Mouse (Mus musculus) MEL (cell line): ENCODE measurements around the gene Igsf21. TPM values are rescaled to one million over a fixed set of nuclear protein-coding genes. Genes with fewer than 3 reads are reported as not detected.

Experiments used
- DNase-seq: peaks from one replicate; pipeline ENCODE4 v3.0.0; 2011; ENCODE audit warnings: low read depth, low spot score
- H3K27ac ChIP-seq: 2 replicates; pipeline ENCODE4 v1.5.1; 2012; ENCODE audit warnings: low read depth, mild to moderate bottlenecking, control low read depth, low read length, moderate library complexity; ENCODE audit not compliant: control insufficient read depth
- H3K27me3 ChIP-seq, 2 experiments: fragments of 150-350 bp in 1 of 2; sonication (generic) in 1 of 2; 2 replicates each; pipeline ENCODE4 v1.6.1; 2012; ENCODE audit warnings: low read length in 2 of 2, mild to moderate bottlenecking in 2 of 2, improper control_type of control experiment in 1 of 2, moderate library complexity in 1 of 2; ENCODE audit not compliant: insufficient read depth in 2 of 2, control insufficient read depth in 1 of 2
- H3K36me3 ChIP-seq, 2 experiments: 2 replicates each; pipeline ENCODE4 v1.6.1; 2012 to 2014; ENCODE audit warnings: low read length in 2 of 2, improper control_type of control experiment in 1 of 2, inconsistent platforms in 1 of 2, mild to moderate bottlenecking in 1 of 2; ENCODE audit not compliant: insufficient read depth in 2 of 2, control insufficient read depth in 1 of 2
- H3K4me1 ChIP-seq, 2 experiments: fragments of 150-350 bp in 1 of 2; sonication (generic) in 1 of 2; 2 replicates each; pipeline ENCODE4 v1.6.1; 2012; ENCODE audit warnings: low read length in 2 of 2, improper control_type of control experiment in 1 of 2, mild to moderate bottlenecking in 1 of 2; ENCODE audit not compliant: insufficient read depth in 2 of 2, control insufficient read depth in 1 of 2
- H3K4me3 ChIP-seq, 2 experiments: fragments of 150-350 bp in 1 of 2; sonication (generic) in 1 of 2; 2 replicates each; pipeline ENCODE4 v1.5.1; 2012; ENCODE audit warnings: low read depth in 2 of 2, low read length in 2 of 2, mild to moderate bottlenecking in 2 of 2, moderate library complexity in 2 of 2, control low read depth in 1 of 2, improper control_type of control experiment in 1 of 2; ENCODE audit not compliant: control insufficient read depth in 1 of 2, insufficient read depth in 1 of 2
- H3K79me2 ChIP-seq: 2 replicates; pipeline ENCODE4 v1.6.1; 2012; ENCODE audit warnings: mild to moderate bottlenecking, low read length, moderate library complexity; ENCODE audit not compliant: control insufficient read depth, poor library complexity, insufficient read depth
- H3K9ac ChIP-seq: 2 replicates; pipeline ENCODE4 v1.6.1; 2012; ENCODE audit warnings: low read depth, mild to moderate bottlenecking, control low read depth, low read length, moderate library complexity; ENCODE audit not compliant: control insufficient read depth, poor library complexity, severe bottlenecking
- H3K9me3 ChIP-seq: fragments of 150-350 bp; sonication (generic); replicated peaks from 2 replicates; pipeline ENCODE4 v1.6.1; 2012; ENCODE audit warnings: mild to moderate bottlenecking, low read length, improper control_type of control experiment, moderate library complexity; ENCODE audit not compliant: insufficient read depth
- CHD1 ChIP-seq: IDR thresholded peaks from 2 replicates; pipeline ENCODE4 v1.6.1; 2012; ENCODE audit warnings: low read depth, mild to moderate bottlenecking, inconsistent platforms, low read length, improper control_type of control experiment
- CTCF ChIP-seq, 3 experiments: IDR thresholded peaks in 2 of 3; conservative IDR thresholded peaks in 1 of 3; 2 replicates each; pipeline ENCODE4 v1.5.1; 2011 to 2012; ENCODE audit warnings: low read length in 3 of 3, low read depth in 2 of 3, mild to moderate bottlenecking in 2 of 3, improper control_type of control experiment in 1 of 3, inconsistent platforms in 1 of 3, mixed read lengths in 1 of 3, moderate library complexity in 1 of 3; ENCODE audit not compliant: control insufficient read depth in 1 of 3, insufficient read depth in 1 of 3, poor library complexity in 1 of 3, severe bottlenecking in 1 of 3
- ELF1 ChIP-seq: IDR thresholded peaks from 2 replicates; pipeline ENCODE4 v1.6.1; 2014; ENCODE audit warnings: low read depth, mild to moderate bottlenecking, inconsistent platforms, low read length, improper control_type of control experiment, moderate library complexity
- EP300 ChIP-seq, 2 experiments: IDR thresholded peaks; 2 replicates each; pipeline ENCODE4 v1.6.1; 2011; ENCODE audit warnings: improper control_type of control experiment in 2 of 2, low read length in 2 of 2, low read depth in 1 of 2, mild to moderate bottlenecking in 1 of 2
- ETS1 ChIP-seq: IDR thresholded peaks from 2 replicates; pipeline ENCODE4 v1.6.1; 2012; ENCODE audit warnings: low read depth, mild to moderate bottlenecking, inconsistent platforms, low read length, improper control_type of control experiment, moderate library complexity
- GATA1 ChIP-seq: IDR thresholded peaks from 2 replicates; pipeline ENCODE4 v1.6.1; 2011; ENCODE audit warnings: low read depth, low read length, improper control_type of control experiment
- HCFC1 ChIP-seq: IDR thresholded peaks from 2 replicates; pipeline ENCODE4 v1.6.1; 2012; ENCODE audit warnings: low read depth, mild to moderate bottlenecking, inconsistent platforms, low read length, improper control_type of control experiment, moderate library complexity
- JUND ChIP-seq: IDR thresholded peaks from 2 replicates; pipeline ENCODE4 v1.6.1; 2011; ENCODE audit warnings: low read depth, mild to moderate bottlenecking, improper control_type of control experiment, low read length
- KAT2A ChIP-seq: conservative IDR thresholded peaks from 2 replicates; pipeline ENCODE4 v1.6.1; 2012; ENCODE audit warnings: low read depth, low read length, improper control_type of control experiment, inconsistent platforms
- MAFK ChIP-seq: IDR thresholded peaks from 2 replicates; pipeline ENCODE4 v1.6.1; 2011; ENCODE audit warnings: low read depth, mild to moderate bottlenecking, low read length, improper control_type of control experiment, borderline replicate concordance
- MAX ChIP-seq: IDR thresholded peaks from 2 replicates; pipeline ENCODE4 v1.6.1; 2011; ENCODE audit warnings: low read length, improper control_type of control experiment
- MAZ ChIP-seq: IDR thresholded peaks from 2 replicates; pipeline ENCODE4 v1.6.1; 2012; ENCODE audit warnings: low read depth, mild to moderate bottlenecking, inconsistent platforms, low read length, improper control_type of control experiment
- MEF2A ChIP-seq: IDR thresholded peaks from 2 replicates; pipeline ENCODE4 v1.6.1; 2014; ENCODE audit warnings: low read depth, mild to moderate bottlenecking, inconsistent platforms, low read length, improper control_type of control experiment; ENCODE audit not compliant: poor library complexity, insufficient replicate concordance, severe bottlenecking; ENCODE audit errors: extremely low read depth
- MYB ChIP-seq: IDR thresholded peaks from 2 replicates; pipeline ENCODE4 v1.6.1; 2011; ENCODE audit warnings: mild to moderate bottlenecking, low read depth, low read length, improper control_type of control experiment
- NELFE ChIP-seq: IDR thresholded peaks from 2 replicates; pipeline ENCODE4 v1.6.1; 2011; ENCODE audit warnings: low read depth, low read length, improper control_type of control experiment
- NRF1 ChIP-seq: IDR thresholded peaks from 2 replicates; pipeline ENCODE4 v1.6.1; 2014; ENCODE audit warnings: low read depth, mild to moderate bottlenecking, inconsistent platforms, low read length, improper control_type of control experiment, moderate library complexity; ENCODE audit not compliant: poor library complexity, insufficient read depth, severe bottlenecking
- POLR2A ChIP-seq, 2 experiments: IDR thresholded peaks; 2 replicates each; pipeline ENCODE4 v1.6.1; 2011 to 2012; ENCODE audit warnings: low read length in 2 of 2, mild to moderate bottlenecking in 2 of 2, control low read depth in 1 of 2, improper control_type of control experiment in 1 of 2, low read depth in 1 of 2, moderate library complexity in 1 of 2; ENCODE audit not compliant: control insufficient read depth in 1 of 2, insufficient read depth in 1 of 2, poor library complexity in 1 of 2
- POLR2AphosphoS2 ChIP-seq: IDR thresholded peaks from 2 replicates; pipeline ENCODE4 v1.6.1; 2011; ENCODE audit warnings: low read length, improper control_type of control experiment
- POLR2AphosphoS5 ChIP-seq: IDR thresholded peaks from 2 replicates; pipeline ENCODE4 v1.6.1; 2012; ENCODE audit warnings: low read depth, borderline replicate concordance, mild to moderate bottlenecking, inconsistent platforms, low read length, moderate library complexity, mixed read lengths
- RAD21 ChIP-seq: IDR thresholded peaks from 2 replicates; pipeline ENCODE4 v1.6.1; 2011; ENCODE audit warnings: mild to moderate bottlenecking, low read depth, low read length, improper control_type of control experiment
- RCOR1 ChIP-seq: IDR thresholded peaks from 2 replicates; pipeline ENCODE4 v1.6.1; 2012; ENCODE audit warnings: low read depth, mild to moderate bottlenecking, inconsistent platforms, low read length, improper control_type of control experiment
- SIN3A ChIP-seq: IDR thresholded peaks from 2 replicates; pipeline ENCODE4 v1.6.1; 2012; ENCODE audit warnings: low read length, improper control_type of control experiment, inconsistent platforms
- TCF12 ChIP-seq: IDR thresholded peaks from 2 replicates; pipeline ENCODE4 v1.6.1; 2014; ENCODE audit warnings: low read depth, mild to moderate bottlenecking, inconsistent platforms, low read length, improper control_type of control experiment, moderate library complexity
- UBTF ChIP-seq: IDR thresholded peaks from 2 replicates; pipeline ENCODE4 v1.6.1; 2012; ENCODE audit warnings: low read depth, mild to moderate bottlenecking, inconsistent platforms, low read length, improper control_type of control experiment, moderate library complexity, borderline replicate concordance; ENCODE audit not compliant: insufficient read depth
- USF1 ChIP-seq: IDR thresholded peaks from 2 replicates; pipeline ENCODE4 v1.6.1; 2014; ENCODE audit warnings: low read depth, mild to moderate bottlenecking, inconsistent platforms, low read length, improper control_type of control experiment, moderate library complexity
- USF2 ChIP-seq, 2 experiments: IDR thresholded peaks; 2 replicates each; pipeline ENCODE4 v1.6.1; 2011 to 2012; ENCODE audit warnings: improper control_type of control experiment in 2 of 2, low read length in 2 of 2, borderline replicate concordance in 1 of 2, inconsistent platforms in 1 of 2, low read depth in 1 of 2, mild to moderate bottlenecking in 1 of 2; ENCODE audit not compliant: insufficient read depth in 1 of 2
- ZC3H11A ChIP-seq: IDR thresholded peaks from 2 replicates; pipeline ENCODE4 v1.6.1; 2012; ENCODE audit warnings: low read depth, mild to moderate bottlenecking, inconsistent platforms, low read length, improper control_type of control experiment
- ZKSCAN1 ChIP-seq: IDR thresholded peaks from 2 replicates; pipeline ENCODE4 v1.6.1; 2012; ENCODE audit warnings: low read depth, mild to moderate bottlenecking, inconsistent platforms, low read length, improper control_type of control experiment, moderate library complexity
- ZMIZ1 ChIP-seq: IDR thresholded peaks from 2 replicates; pipeline ENCODE4 v1.6.1; 2012; ENCODE audit warnings: low read depth, mild to moderate bottlenecking, inconsistent platforms, low read length, improper control_type of control experiment, moderate library complexity
- polyA plus RNA-seq, 2 experiments: library from polyadenylated mRNA; stranded (reverse) in 1 of 2; unstranded in 1 of 2; fragments of >175 nt in 1 of 2; fragments of >200 nt in 1 of 2; gene quantifications; 2 replicates each; pipeline versions ENCODE4 v1.2.1 to v1.2.4; 2012; ENCODE audit warnings: low replicate concordance in 2 of 2, low read depth in 1 of 2; ENCODE audit not compliant: insufficient read length in 2 of 2, insufficient read depth in 1 of 2, missing spikeins in 1 of 2
- total RNA-seq: library from RNA; depleted of rRNA; stranded (reverse); fragments of 300-350 nt; gene quantifications from 2 replicates; pipeline ENCODE4 v1.2.3, GENCODE M21; 2012

Gene Igsf21
- total and polyA plus RNA-seq, 3 experiments = not detected

GRCm38 (mm10) chr4:140179576-140179975, 67.0 kb downstream of the Igsf21 start:
- Histone ChIP-seq H3K9me3 (no peaks in the 10 kb centered on the region), H3K4me1 (no peaks in the 10 kb centered on the region), H3K4me3 (no peak overlapping the region), H3K79me2 (no peaks in the 10 kb centered on the region), H3K36me3 (no peaks in the 10 kb centered on the region), H3K27ac (no peak overlapping the region), H3K27me3 (no peaks in the 10 kb centered on the region), H3K9ac (no peak overlapping the region)
- TF ChIP-seq GATA1 (no peak), ELF1 (no peak), ZMIZ1 (no peak), USF1 (no peak), CTCF (IDR thresholded peaks at IDR 0.05 in 2 of 3, conservative IDR thresholded peaks at IDR 0.05 in 1 of 3; ENCODE audit: control insufficient read depth in 1 of 3, insufficient read depth in 1 of 3, low read depth in 2 of 3, low read length in 3 of 3, poor library complexity in 1 of 3, severe bottlenecking in 1 of 3) (no peak), ETS1 (no peak), MAZ (no peak), SIN3A (no peak), RAD21 (no peak), MAFK (no peak), MEF2A (no peak), POLR2AphosphoS5 (no peak), MAX (no peak), JUND (no peak), ZKSCAN1 (no peak), POLR2A (IDR thresholded peaks at IDR 0.05; ENCODE audit: control insufficient read depth in 1 of 2, insufficient read depth in 1 of 2, low read depth in 1 of 2, low read length in 2 of 2, poor library complexity in 1 of 2) (no peak), EP300 (IDR thresholded peaks at IDR 0.05; ENCODE audit: low read depth in 1 of 2, low read length in 2 of 2) (no peak), UBTF (no peak), USF2 (IDR thresholded peaks at IDR 0.05; ENCODE audit: borderline replicate concordance in 1 of 2, insufficient read depth in 1 of 2, low read depth in 1 of 2, low read length in 2 of 2) (no peak), MYB (no peak)
- no peak for DNase-seq

- TF ChIP-seq RCOR1 (no peak), ZMIZ1 (no peak), TCF12 (no peak), NRF1 (no peak), JUND (no peak), NELFE (no peak), CHD1 (no peak), POLR2AphosphoS2 (no peak), KAT2A (no peak), HCFC1 (no peak), MAZ (no peak), CTCF (IDR thresholded peaks at IDR 0.05 in 2 of 3, conservative IDR thresholded peaks at IDR 0.05 in 1 of 3; ENCODE audit: control insufficient read depth in 1 of 3, insufficient read depth in 1 of 3, low read depth in 2 of 3, low read length in 3 of 3, poor library complexity in 1 of 3, severe bottlenecking in 1 of 3) (no peak), SIN3A (no peak), ZC3H11A (no peak), ZKSCAN1 (no peak), ETS1 (no peak), MYB (no peak)
- DNase-seq = no peak
- Histone ChIP-seq H3K79me2 (no peaks in the 10 kb centered on the region), H3K27ac (no peak overlapping the region), H3K4me1 (no peaks in the 10 kb centered on the region), H3K4me3 (no peak overlapping the region), H3K9me3 (no peaks in the 10 kb centered on the region), H3K27me3 (no peaks in the 10 kb centered on the region), H3K9ac (no peak overlapping the region), H3K36me3 (no peaks in the 10 kb centered on the region)
Measured at GRCm38 (mm10) chr4:140177055-140177454, 69.5 kb downstream of the Igsf21 start.
